Mouse (Mus musculus) limb, embryonic 14.5 days (tissue): Measurements from ENCODE around the gene Supt6. TPM values are rescaled to one million over a fixed set of nuclear protein-coding genes. Genes with fewer than 3 reads are reported as not detected.
A peak's percentile ranks its signal among the peaks of the same experiment; 100 is the strongest.

Experiments used
- ATAC-seq: fragments of 200-750 bp; cut with Nextera tagmentation; 2 replicates; pipeline ENCODE4 v1.8.0; 2017; ENCODE audit warnings: low read depth, moderate number of reproducible peaks, moderate TSS enrichment; ENCODE audit not compliant: low FRiP score
- DNase-seq: peaks from one replicate; pipeline ENCODE4 v3.0.0-alpha.2; 2015; ENCODE audit warnings: low spot score
- H3K27ac ChIP-seq: fragments of 300-500 bp; sonication (generic); replicated peaks from 2 replicates; pipeline ENCODE4 v1.5.1; 2014; ENCODE audit warnings: low read depth, mild to moderate bottlenecking, low read length, moderate library complexity, mixed read lengths
- H3K27me3 ChIP-seq: fragments of 300-500 bp; sonication (generic); 2 replicates; pipeline ENCODE4 v1.6.1; 2014; ENCODE audit warnings: low read length, mixed read lengths; ENCODE audit not compliant: control insufficient read depth, insufficient read depth
- H3K36me3 ChIP-seq: fragments of 300-500 bp; sonication (generic); 2 replicates; pipeline ENCODE4 v1.6.1; 2014; ENCODE audit warnings: mild to moderate bottlenecking, low read length, moderate library complexity, mixed read lengths; ENCODE audit not compliant: control insufficient read depth, insufficient read depth
- H3K4me1 ChIP-seq: fragments of 300-500 bp; sonication (generic); 2 replicates; pipeline ENCODE4 v1.6.1; 2014; ENCODE audit warnings: antibody characterized with exemption, low read length, mixed read lengths; ENCODE audit not compliant: control insufficient read depth, insufficient read depth
- H3K4me2 ChIP-seq: fragments of 300-500 bp; sonication (generic); replicated peaks from 2 replicates; pipeline ENCODE4 v1.6.1; 2014; ENCODE audit warnings: low read depth, mild to moderate bottlenecking, low read length, moderate library complexity; ENCODE audit not compliant: severe bottlenecking
- H3K4me3 ChIP-seq: fragments of 300-500 bp; sonication (generic); replicated peaks from 2 replicates; pipeline ENCODE4 v1.5.1; 2014; ENCODE audit warnings: low read length
- H3K9ac ChIP-seq: fragments of 300-500 bp; sonication (generic); 2 replicates; pipeline ENCODE4 v1.6.1; 2014; ENCODE audit warnings: mild to moderate bottlenecking, low read depth, low read length, moderate library complexity; ENCODE audit not compliant: severe bottlenecking
- H3K9me3 ChIP-seq: fragments of 300-500 bp; sonication (generic); 2 replicates; pipeline ENCODE4 v1.6.1; 2016; ENCODE audit warnings: low read length; ENCODE audit not compliant: control insufficient read depth
- POLR2A ChIP-seq: fragments of 200-500 bp; IDR thresholded peaks from 2 replicates; pipeline ENCODE4 v1.8.0; 2012; ENCODE audit warnings: inconsistent platforms, mild to moderate bottlenecking, moderate library complexity, borderline replicate concordance; ENCODE audit not compliant: insufficient read depth, insufficient read length; ENCODE audit errors: extremely low read depth
- WGBS: fragments of 180-500 bp; shearing (Covaris S2); extraction: QIAGEN DNeasy Blood & Tissue Kit; methylation state at CpG from one replicate; pipeline ENCODE4 v1.1.7; 2014; 5-methylcytosine and 5-hydroxymethylcytosine counted together
- microRNA-seq: library from miRNA; unstranded; fragments of <30 nt; microRNA quantifications from one replicate; pipeline ENCODE4, GENCODE M21; 2016
- polyA plus RNA-seq, 2 experiments: library from polyadenylated mRNA; depleted of rRNA in 1 of 2; stranded (reverse) in 1 of 2; unstranded in 1 of 2; fragments of >200 nt; fragmentation: Nextera tagmentation in 1 of 2; extraction: Ambion mirVana in 1 of 2; gene quantifications; 2 replicates each; pipeline versions ENCODE4 v1.2.1 to v1.2.3; 2012 to 2014

The Supt6 gene
- polyA plus RNA-seq, 2 experiments, result 27.7 to 30.6 TPM

GRCm38 (mm10) chr11:78159557-78159956 lies 86.2 kb downstream of the Supt6 start:
- Histone ChIP-seq H3K27me3 (no peaks in the 10 kb centered on the region), H3K4me2 (no peak overlapping the region), H3K4me1 (peaks cover 20% of the 10 kb centered on the region), H3K4me3 (no peak overlapping the region), H3K36me3 (peaks cover 81% of the 10 kb centered on the region), H3K27ac (no peak overlapping the region), H3K9ac (no peak overlapping the region; the same call in 1 of the 2 replicates), H3K9me3 (no peaks in the 10 kb centered on the region)
- DNase-seq (no peak), ATAC-seq (no peak)
- no peak for TF ChIP-seq POLR2A
- 86% methylated on average over 5 of the region's 7 CpGs for WGBS

DNA sequence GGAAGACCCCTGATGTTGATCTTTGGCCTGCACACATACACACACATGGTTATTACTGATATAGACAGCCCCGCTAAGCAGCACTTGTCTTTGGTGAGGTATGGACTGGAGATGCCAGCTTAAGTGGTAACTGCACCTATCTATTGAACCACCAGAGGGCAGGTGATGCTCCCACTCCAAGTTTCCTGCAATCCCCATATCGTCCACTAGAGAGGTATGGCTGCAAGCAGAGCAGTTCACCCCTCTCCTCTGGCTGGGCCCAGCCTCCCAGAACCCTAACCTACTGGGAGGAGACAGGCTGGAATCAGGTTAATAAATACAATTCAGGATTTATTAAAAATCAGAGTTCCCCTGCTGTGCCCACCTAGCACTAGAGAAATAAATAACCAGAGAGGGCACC lies 86.7 kb downstream of the Supt6 start:
- WGBS, result 33% methylated on average over 2 of the region's 2 CpGs
- Histone ChIP-seq H3K4me1 (peaks cover 20% of the 10 kb centered on the region), H3K4me3 (no peak overlapping the region), H3K36me3 (peaks cover 86% of the 10 kb centered on the region), H3K27me3 (no peaks in the 10 kb centered on the region), H3K4me2 (no peak overlapping the region), H3K27ac (no peak overlapping the region), H3K9ac (no peak overlapping the region), H3K9me3 (no peaks in the 10 kb centered on the region)
- TF ChIP-seq POLR2A, result no peak
- ATAC-seq (no peak), DNase-seq (peak; percentile 91)

Small RNA genes within 50 kb of the gene (microRNA-seq; reads per million reads assigned to microRNA genes)
- not detected for gene Mir7653

Other genes with a start within 250 kb of the Supt6 start
- gene Dhrs13, start 213.7 kb downstream of the Supt6 start, polyA plus RNA-seq (2012; rRNA removed), result 14.7 and 18.2 TPM in 2 replicates
- gene Dhrs13, start 213.7 kb downstream of the Supt6 start, polyA plus RNA-seq (2014; fragmentation: Nextera tagmentation; extraction: Ambion mirVana), result 22.4 and 23.6 TPM in 2 replicates
- gene Flot2, start 208.1 kb downstream of the Supt6 start, polyA plus RNA-seq (2012; rRNA removed), result 68.5 and 81.2 TPM in 2 replicates
- gene Flot2, start 208.1 kb downstream of the Supt6 start, polyA plus RNA-seq (2014; fragmentation: Nextera tagmentation; extraction: Ambion mirVana), result 49.1 and 53.8 TPM in 2 replicates
- 34.4 and 42.2 TPM in 2 replicates for gene Eral1, start 165.6 kb downstream of the Supt6 start, polyA plus RNA-seq (2012; rRNA removed)
- 35.8 and 38.4 TPM in 2 replicates for gene Eral1, start 165.6 kb downstream of the Supt6 start, polyA plus RNA-seq (2014; fragmentation: Nextera tagmentation; extraction: Ambion mirVana)
- gene Fam222b, start 151.3 kb downstream of the Supt6 start, polyA plus RNA-seq (2012; rRNA removed), result 11.7 and 15.9 TPM in 2 replicates
- 13.3 and 18.1 TPM in 2 replicates for gene Fam222b, start 151.3 kb downstream of the Supt6 start, polyA plus RNA-seq (2014; fragmentation: Nextera tagmentation; extraction: Ambion mirVana)
- 159 and 212 TPM in 2 replicates for gene Traf4, start 80.4 kb downstream of the Supt6 start, polyA plus RNA-seq (2012; rRNA removed)
- 59.0 and 67.7 TPM in 2 replicates for gene Traf4, start 80.4 kb downstream of the Supt6 start, polyA plus RNA-seq (2014; fragmentation: Nextera tagmentation; extraction: Ambion mirVana)
- gene Nek8, start 69.3 kb downstream of the Supt6 start, polyA plus RNA-seq (2012; rRNA removed), result 38.3 and 46.4 TPM in 2 replicates
- 11.9 and 17.2 TPM in 2 replicates for gene Nek8, start 69.3 kb downstream of the Supt6 start, polyA plus RNA-seq (2014; fragmentation: Nextera tagmentation; extraction: Ambion mirVana)
- 43.3 and 48.4 TPM in 2 replicates for gene Tlcd1, start 69.3 kb downstream of the Supt6 start, polyA plus RNA-seq (2012; rRNA removed)
- 19.4 and 21.4 TPM in 2 replicates for gene Tlcd1, start 69.3 kb downstream of the Supt6 start, polyA plus RNA-seq (2014; fragmentation: Nextera tagmentation; extraction: Ambion mirVana)
- gene Rpl23a, start 62.4 kb downstream of the Supt6 start, polyA plus RNA-seq (2012; rRNA removed), result 1,666 and 3,231 TPM in 2 replicates
- 1,710 and 1,819 TPM in 2 replicates for gene Rpl23a, start 62.4 kb downstream of the Supt6 start, polyA plus RNA-seq (2014; fragmentation: Nextera tagmentation; extraction: Ambion mirVana)
- gene Rab34, start 57.6 kb downstream of the Supt6 start, polyA plus RNA-seq (2012; rRNA removed), result 163 and 228 TPM in 2 replicates
- 171 and 181 TPM in 2 replicates for gene Rab34, start 57.6 kb downstream of the Supt6 start, polyA plus RNA-seq (2014; fragmentation: Nextera tagmentation; extraction: Ambion mirVana)
- 1.7 and 1.9 TPM in 2 replicates for gene Proca1, start 52.6 kb downstream of the Supt6 start, polyA plus RNA-seq (2012; rRNA removed)
- gene Proca1, start 52.6 kb downstream of the Supt6 start, polyA plus RNA-seq (2014; fragmentation: Nextera tagmentation; extraction: Ambion mirVana), result 2.1 and 3.2 TPM in 2 replicates
- gene Sdf2, start 241 bp downstream of the Supt6 start, polyA plus RNA-seq (2012; rRNA removed), result 125 and 140 TPM in 2 replicates
- 93.8 and 107 TPM in 2 replicates for gene Sdf2, start 241 bp downstream of the Supt6 start, polyA plus RNA-seq (2014; fragmentation: Nextera tagmentation; extraction: Ambion mirVana)
- gene 2610507B11Rik, start 15.8 kb upstream of the Supt6 start, polyA plus RNA-seq (2012; rRNA removed), result 58.7 and 61.7 TPM in 2 replicates
- gene 2610507B11Rik, start 15.8 kb upstream of the Supt6 start, polyA plus RNA-seq (2014; fragmentation: Nextera tagmentation; extraction: Ambion mirVana), result 72.6 and 82.1 TPM in 2 replicates
- gene BC030499, start 44.9 kb upstream of the Supt6 start, polyA plus RNA-seq (2012; rRNA removed), result 0.40 and 0.58 TPM in 2 replicates
- gene BC030499, start 44.9 kb upstream of the Supt6 start, polyA plus RNA-seq (2014; fragmentation: Nextera tagmentation; extraction: Ambion mirVana), result 0.21 and 0.23 TPM in 2 replicates
- gene Spag5, start 55.5 kb upstream of the Supt6 start, polyA plus RNA-seq (2012; rRNA removed), result 56.6 and 57.3 TPM in 2 replicates
- gene Spag5, start 55.5 kb upstream of the Supt6 start, polyA plus RNA-seq (2014; fragmentation: Nextera tagmentation; extraction: Ambion mirVana), result 28.7 and 31.2 TPM in 2 replicates
- gene Aldoc, start 77.0 kb upstream of the Supt6 start, polyA plus RNA-seq (2012; rRNA removed), result 9.2 and 11.9 TPM in 2 replicates
- gene Aldoc, start 77.0 kb upstream of the Supt6 start, polyA plus RNA-seq (2014; fragmentation: Nextera tagmentation; extraction: Ambion mirVana), result 8.3 and 11.3 TPM in 2 replicates
- gene Pigs, start 82.4 kb upstream of the Supt6 start, polyA plus RNA-seq (2012; rRNA removed), result 95.5 and 135 TPM in 2 replicates
- gene Pigs, start 82.4 kb upstream of the Supt6 start, polyA plus RNA-seq (2014; fragmentation: Nextera tagmentation; extraction: Ambion mirVana), result 79.7 and 88.4 TPM in 2 replicates
- gene Unc119, start 97.5 kb upstream of the Supt6 start, polyA plus RNA-seq (2012; rRNA removed), result 114 and 143 TPM in 2 replicates
- 55.7 and 66.9 TPM in 2 replicates for gene Unc119, start 97.5 kb upstream of the Supt6 start, polyA plus RNA-seq (2014; fragmentation: Nextera tagmentation; extraction: Ambion mirVana)
- 0.96 and 1.1 TPM in 2 replicates for gene Foxn1, start 140.6 kb upstream of the Supt6 start, polyA plus RNA-seq (2012; rRNA removed)
- gene Foxn1, start 140.6 kb upstream of the Supt6 start, polyA plus RNA-seq (2014; fragmentation: Nextera tagmentation; extraction: Ambion mirVana), result 1.9 and 2.0 TPM in 2 replicates
- 0.03 TPM in 1 of 2 replicates, not detected in the other for gene Slc13a2, start 176.2 kb upstream of the Supt6 start, polyA plus RNA-seq (2012; rRNA removed)
- 0.10 TPM in 1 of 2 replicates, not detected in the other for gene Slc13a2, start 176.2 kb upstream of the Supt6 start, polyA plus RNA-seq (2014; fragmentation: Nextera tagmentation; extraction: Ambion mirVana)
- 14.8 and 20.9 TPM in 2 replicates for gene Slc46a1, start 219.7 kb upstream of the Supt6 start, polyA plus RNA-seq (2012; rRNA removed)
- gene Slc46a1, start 219.7 kb upstream of the Supt6 start, polyA plus RNA-seq (2014; fragmentation: Nextera tagmentation; extraction: Ambion mirVana), result 19.9 and 20.3 TPM in 2 replicates